Mouse (Mus musculus): Measurements from ENCODE around the gene Zfp366.

The Zfp366 gene

DNA sequence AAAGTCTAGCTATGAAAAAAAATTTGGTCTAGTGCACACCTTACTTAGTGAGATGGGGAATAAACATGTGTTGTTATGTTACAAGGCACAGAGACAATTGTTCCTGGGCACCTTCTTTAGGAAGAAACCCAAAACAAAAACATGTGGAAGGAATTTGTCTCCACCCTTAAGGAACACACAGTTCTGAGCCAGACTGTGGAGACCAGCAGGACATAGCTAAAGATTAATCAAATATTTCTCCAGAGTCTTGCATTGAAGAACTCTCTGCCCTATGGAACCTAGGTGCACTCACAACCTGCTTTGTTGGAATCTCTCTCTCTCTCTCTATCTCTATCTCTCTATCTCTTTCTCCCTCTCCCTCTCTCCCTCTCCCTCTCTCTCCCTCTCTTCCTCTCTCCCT lies 69.6 kb downstream of the Zfp366 start:
- DNase-seq (ENCODE audit: low spot score): no peak

DNA sequence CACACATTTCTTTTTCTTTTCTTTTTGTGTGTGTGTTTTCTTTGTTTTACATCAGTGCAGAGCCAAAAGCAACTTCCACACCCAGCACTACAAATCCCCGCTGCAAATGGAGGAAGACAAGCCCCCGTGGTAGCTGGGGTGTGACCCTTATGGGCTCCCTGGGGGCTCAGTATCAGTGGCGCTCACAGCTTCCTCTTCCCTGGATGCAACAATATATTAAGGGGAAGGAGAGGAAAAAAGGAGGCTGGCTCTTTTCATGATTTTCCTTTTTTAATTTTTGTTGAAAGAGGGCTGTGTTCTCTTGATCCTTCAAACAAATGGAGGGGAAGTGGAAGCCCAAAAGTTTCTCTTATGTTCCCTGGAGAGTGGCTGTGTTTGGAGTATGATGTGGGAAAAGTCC lies 70.2 kb downstream of the Zfp366 start:
- DNase-seq (ENCODE audit: low spot score): no peak

DNA sequence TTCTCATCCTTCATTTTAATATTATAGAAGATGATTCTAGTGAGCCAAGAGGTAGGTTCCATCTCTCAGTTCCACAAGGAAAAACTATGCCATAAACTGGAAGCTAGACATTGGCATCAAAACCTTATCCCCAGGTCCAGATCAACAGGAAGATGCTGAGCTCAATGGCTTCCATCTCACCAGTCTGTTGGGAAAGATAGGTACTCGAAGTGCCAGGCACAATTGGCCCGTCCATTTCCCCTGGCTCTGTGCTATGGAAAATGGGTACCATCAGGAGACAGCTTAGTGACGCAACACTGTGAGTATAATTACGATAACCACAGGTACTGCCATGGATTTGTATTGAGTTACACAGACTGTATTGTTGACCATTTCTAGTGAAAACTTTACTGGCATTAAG lies 72.3 kb downstream of the Zfp366 start:
- no peak for DNase-seq (ENCODE audit: low spot score)

DNA sequence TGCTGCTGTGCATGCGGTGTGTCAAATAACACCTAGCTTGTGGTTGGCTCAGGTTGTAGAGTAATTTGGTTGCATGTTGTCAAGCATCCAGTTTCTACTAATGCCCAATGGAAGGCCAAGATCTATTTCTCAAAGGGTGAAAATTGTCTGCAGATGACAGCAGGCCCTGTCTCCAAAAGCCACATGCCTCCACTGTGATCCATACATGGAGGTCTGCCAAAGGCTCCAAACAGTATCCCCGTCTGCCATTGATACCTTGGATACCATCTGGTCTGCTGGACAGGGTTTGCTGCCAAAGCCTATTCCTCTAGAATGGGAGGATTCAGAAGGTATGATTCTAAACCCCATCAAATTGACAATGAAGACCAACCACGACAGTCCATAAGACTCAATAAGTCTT lies 74.1 kb downstream of the Zfp366 start:
- no peak for DNase-seq (ENCODE audit: low spot score)

DNA sequence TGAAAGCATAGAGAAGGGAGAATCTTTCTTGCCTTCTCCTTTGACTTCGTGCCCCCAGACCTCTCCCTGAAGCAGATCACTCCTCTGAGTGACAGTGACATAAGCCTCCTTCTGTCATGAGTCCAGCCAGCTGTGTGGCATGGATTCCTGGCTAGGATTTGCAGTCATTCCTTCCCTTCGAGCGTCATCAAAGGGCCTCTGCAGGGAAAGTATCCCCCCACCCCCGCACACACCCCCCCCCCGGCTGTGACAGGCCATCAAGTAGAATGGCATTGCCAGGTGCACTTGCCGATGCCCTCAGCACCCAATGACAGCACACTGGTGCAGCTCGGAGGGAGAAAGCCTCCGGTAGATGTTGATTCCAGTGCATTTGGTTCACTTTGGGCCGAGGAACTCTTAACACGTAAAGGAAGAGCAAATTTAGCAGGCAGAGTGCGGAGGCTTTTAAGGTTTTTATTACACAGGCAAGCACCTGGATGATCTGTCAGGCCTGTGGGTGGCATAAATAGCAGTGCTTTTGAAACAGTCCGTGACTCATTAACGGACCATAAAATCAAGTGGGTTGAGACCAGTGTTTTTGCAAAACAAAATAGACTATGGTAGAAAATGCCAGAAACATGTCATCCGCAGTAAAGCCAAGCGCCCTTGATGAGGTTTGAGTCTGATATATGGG lies 75.0 kb downstream of the Zfp366 start:
- no peak for DNase-seq (ENCODE audit: low spot score)

DNA sequence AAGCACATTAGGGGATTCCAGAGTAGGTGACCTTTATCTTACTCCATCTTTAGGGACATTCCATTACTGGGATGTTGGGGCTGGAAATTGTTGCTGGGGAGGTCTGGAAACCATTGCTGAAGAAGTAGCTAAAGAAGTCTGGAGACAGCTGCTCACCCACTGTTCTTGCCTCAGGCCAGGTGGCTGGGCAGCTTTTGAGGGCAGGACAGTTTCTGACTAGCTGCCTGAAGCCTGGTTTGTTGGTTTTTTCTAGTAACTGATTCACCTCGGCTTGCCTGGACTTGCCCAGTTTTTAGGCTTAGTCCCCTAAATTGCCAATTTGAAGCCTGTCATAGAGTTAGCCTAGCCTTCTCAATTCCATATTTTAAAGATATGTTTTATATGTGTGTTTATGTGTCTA lies 77.8 kb downstream of the Zfp366 start:
- no peak for DNase-seq (ENCODE audit: low spot score)

DNA sequence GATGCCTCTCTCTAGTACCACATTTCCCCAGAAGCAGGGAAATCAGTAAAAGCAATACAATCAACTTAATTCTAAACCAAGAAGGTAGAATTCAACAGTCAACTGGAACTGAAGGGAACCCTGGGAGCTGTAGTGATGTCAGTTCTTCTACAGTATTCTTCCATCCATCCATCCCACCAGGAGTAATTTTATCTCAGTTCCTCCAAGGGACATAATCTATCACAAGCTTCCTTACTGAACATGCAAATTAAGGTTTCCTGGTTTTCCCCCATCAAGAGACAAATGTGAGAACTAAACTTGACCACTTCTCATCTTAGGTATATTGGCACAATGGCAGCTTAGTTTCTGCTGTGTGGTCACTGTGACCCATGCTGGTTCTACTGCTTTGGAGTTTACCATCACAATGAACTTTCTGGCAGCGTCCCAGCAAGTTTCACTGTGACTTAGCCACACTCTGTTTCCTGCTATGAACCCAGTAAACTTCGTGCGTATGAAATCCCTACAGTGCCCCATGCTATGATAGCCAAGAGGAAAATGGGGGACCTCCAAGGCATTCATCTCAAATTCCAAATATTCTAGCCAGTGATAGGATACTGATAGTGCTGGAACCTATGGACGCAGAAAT lies 78.6 kb downstream of the Zfp366 start:
- DNase-seq (ENCODE audit: low spot score): no peak

DNA sequence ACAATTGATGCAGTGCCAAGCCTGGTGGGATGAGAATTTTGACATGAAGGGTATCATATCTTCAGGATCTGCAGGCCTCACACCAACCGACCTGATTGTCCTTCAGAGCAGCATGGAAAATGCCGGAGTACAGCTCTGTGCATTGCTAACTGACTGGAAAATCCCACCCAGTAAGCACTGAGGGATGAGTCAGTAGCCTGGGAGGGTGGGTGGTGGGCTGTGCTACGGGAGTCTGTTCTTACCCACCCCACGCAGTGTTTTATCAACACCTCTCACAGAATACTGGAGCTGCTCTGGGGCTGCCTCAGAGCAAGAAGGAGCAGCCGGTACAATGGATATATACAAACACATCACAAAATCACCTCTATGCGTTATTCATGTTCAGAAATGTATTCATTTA lies 79.9 kb downstream of the Zfp366 start:
- no peak for DNase-seq (ENCODE audit: low spot score)

DNA sequence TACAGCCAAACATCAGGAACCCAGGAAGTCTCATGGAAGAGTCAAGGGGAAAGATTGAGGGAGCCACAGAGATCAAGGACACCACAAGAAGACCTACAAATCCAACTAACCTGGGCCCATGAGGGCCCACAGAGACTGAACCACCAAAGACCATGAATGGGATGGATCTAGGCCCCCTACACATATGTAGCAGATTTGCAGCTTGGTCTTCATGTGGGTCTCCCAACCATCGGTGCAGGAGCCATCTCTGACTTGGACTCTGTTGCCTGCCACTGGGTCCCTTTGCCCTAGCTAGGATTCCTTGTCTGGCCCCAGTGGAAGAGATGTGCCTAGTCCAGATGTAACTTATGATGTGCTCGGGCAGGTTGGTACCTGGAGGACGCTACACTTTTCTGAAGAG lies 87.4 kb downstream of the Zfp366 start:
- DNase-seq (ENCODE audit: low spot score): no peak

DNA sequence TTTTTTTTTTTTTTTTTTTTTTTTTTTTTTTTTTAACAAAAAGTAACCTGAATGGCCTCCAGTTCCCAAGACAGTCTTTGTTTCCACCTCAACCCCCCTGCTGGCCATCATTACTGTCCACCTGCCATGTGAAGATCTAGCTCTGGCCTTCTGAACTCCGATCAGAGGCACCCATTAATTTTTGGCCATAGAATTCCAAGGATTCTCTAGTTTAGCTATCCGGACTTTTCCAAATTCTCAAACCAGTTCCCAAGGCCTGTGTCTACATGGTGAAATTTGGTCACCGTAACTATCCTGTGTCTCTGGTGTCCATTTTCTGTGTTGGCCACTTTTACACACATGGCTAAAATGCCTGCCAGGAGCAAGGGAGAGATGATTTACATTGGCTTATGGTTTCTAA lies 92.9 kb downstream of the Zfp366 start:
- no peak for DNase-seq (ENCODE audit: low spot score)

DNA sequence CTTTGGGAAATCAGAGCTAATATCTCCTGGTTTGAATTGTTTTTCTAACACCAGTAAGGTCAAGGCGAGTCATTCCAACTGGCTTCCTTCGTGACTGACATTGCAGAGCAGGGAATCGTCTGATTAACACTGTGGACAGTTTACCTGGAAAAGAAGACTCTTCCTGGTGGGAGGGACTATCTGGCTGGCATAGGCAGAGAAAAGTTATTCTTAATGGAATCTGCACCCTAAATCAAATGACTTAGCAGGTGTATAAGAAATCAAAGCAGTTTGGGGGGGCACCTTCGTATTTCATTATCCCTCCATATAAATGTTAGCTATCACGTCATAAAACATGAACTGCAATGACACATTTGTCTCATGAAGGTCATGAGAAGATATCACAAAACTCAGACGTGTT lies 93.9 kb downstream of the Zfp366 start:
- DNase-seq (ENCODE audit: low spot score): no peak

DNA sequence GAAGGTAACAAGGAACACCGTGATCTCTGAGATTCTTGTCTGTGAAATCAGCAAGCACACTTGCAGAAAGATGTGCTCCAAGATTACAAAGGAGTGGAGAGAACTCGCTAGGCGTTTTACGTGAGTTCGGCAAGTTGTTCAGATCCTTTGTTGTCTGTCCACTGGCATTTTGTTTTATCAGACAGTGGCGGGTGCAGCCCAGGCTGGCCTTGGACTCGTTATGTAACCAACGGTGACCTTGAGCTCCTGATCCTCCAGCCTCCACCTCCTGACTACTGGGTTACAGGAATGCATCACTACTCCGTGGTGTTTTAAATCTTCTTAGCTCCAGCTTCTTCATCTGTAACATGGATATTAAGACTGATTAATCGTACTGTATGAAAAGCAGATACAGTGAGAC lies 94.7 kb downstream of the Zfp366 start:
- peak; percentile 67 for DNase-seq (ENCODE audit: low spot score)

DNA sequence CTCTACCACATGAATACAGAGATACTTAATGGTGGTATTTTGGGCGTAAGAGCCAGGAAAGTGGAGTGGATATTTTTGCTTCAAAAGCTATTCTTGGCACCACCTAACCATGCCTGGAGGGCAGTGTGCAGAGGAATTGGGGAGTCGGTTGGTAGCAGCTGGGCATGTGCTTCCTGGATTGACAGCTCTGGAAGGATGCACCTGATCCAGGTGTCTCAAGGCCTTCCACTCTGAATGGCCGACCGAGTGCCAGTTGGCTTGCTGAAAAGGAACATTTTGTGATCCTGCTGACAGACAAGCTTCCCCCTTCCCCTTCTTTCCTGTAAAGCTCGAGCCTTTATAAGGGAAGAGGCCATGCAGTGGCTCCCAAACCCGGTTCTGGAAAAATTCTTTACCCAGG lies 98.3 kb downstream of the Zfp366 start:
- DNase-seq (ENCODE audit: low spot score): no peak

DNA sequence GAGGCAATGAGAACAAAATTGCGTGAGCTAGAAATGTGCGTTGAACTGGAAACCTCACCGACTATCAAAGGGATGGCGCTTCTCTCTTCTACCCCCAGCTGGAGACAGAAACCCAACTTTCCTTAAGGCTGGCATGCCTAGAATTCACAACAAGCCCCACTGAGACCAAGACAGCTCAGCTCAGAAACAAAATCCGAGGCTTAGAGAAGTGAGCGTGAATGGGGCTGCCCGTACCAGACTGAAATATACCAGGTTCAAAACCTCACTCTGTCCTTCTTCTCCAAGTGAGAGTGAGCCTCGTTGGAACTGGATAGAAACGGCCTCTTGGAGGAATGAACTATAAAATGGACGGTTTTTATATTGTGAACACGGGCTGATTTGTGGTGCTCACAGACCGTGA lies 99.3 kb downstream of the Zfp366 start:
- no peak for DNase-seq (ENCODE audit: low spot score)

DNA sequence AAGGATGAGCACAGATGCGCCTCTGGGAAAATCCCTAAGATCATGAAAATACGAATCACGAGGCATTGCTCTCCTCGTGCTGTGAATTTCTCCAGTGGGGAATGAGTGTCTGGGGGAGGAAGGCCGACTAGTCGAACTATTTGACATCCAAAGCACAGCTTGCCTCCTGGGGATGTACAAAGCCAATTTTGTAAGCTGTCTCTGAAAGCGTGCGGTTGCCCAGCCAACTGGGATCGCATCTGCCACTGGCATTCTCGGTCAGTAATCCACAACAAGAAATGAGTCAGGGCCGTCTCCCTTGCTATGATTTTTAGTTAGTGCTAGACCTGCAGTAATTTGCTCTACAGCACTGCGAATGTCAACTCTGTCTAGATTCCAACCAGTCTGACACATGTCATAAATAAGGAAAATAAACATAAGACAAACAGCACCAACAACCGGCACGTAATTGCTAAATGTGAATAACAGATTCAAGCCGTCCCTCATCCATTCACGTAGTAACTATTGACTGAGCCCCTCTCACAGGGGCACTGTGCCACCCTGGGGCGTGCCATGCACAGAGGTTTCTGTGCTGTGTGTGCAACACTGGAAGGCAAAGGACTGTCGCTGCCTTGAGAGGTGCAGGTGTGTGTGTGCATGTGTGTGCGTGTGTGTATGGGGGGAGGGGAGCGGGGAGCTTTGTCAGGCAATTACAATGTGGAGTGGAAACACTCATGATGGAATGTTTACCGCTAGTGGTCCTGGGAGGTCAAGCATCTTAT lies 100.0 kb downstream of the Zfp366 start:
- DNase-seq (ENCODE audit: low spot score): no peak

DNA sequence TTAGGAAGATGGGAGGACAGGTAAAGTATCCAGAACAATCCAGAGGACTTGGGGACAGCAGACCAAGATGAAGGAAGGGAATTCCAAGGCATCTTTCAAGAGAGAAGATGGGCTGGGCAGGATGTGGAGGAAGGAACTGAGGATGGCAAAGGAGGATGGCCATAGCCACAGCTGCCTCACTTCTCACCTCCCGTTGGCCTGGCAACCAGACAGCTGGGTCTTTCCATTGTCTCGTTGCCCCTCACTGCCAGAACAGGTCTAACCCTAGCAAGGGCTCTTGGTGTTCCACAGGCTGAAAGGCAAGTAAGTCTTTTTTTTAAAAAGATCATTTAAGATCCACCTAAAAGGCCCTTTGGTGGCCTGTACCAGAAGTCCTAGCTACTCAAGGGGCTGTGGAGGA lies 100.6 kb downstream of the Zfp366 start:
- no peak for DNase-seq (ENCODE audit: low spot score)

DNA sequence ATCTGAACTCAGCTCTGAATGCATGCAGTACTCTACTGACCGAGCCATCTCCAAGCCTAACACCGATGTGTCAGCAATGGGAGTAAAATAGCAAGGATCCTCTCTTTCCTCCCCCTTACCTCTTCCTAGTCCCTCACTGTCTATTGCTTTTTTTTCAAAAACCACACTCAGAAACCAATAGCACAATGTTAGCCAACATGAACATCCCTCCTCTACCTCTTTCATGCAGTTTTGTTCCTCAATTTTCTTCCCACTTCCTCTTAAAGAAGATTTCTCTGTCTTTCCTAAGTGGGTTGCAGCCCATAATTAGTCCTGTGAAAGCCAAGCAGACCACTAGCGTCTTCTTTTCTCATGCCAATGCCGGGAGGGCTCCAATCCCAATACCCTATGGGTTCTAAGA lies 102.6 kb downstream of the Zfp366 start:
- DNase-seq (ENCODE audit: low spot score): no peak

DNA sequence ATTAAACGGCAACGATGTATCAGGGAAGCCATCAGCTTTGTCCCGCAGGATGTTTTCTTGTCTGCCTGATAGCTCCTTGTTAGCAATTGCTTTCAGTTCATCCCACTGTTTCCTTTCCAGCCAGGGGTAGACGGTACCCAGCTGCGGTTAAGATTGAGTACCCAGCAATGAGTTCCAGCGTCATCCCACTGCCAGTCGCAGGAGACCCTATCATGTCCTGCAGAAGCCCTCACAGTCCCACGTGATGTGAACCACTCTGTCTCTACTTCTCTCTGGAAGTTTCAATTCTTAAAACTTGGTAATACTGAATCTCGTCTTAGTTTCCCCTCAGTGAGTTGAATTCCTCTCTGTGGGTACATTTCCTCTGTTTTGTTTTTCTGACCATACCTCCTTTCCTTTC lies 103.2 kb downstream of the Zfp366 start:
- peak; percentile 36 for DNase-seq (ENCODE audit: low spot score)

DNA sequence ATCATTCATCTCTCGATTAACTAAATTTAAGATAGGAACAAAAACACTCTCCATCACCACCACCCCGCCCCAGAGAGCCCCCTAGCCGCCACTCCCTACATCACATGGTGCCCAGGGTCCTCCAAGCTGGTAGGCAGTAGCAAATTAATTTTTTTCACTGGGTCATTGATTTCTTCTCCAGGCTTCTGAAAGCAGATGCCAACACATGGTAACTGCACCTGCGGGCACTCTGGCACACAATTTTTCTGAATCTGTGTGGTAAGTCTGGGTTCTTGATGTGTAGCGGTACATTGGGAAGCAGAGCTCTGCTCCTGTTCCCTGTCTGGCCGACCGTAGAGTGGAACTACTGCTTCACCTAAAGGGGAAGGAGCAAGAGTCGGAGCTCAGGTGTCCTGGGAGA lies 106.1 kb downstream of the Zfp366 start:
- no peak for DNase-seq (ENCODE audit: low spot score)

DNA sequence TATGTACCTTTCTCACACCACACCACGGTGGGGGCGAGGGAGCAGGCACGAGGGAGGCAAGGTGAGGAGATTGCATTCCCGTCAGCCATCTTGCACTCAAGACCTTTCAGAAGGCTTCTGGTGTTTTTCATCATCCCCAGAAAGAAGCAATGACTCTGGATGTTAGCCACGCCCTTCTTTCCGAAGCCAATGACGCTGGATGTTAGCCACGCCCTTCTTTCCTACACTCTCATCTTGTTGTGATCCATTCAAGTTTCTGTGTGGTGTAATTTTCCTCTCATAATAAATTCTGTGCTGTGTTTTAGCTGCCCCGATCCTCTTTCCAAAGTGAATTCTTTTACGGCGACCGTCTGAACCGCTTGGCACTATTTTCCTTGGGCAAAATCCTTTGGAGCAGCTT lies 109.6 kb downstream of the Zfp366 start:
- no peak for DNase-seq (ENCODE audit: low spot score)

DNA sequence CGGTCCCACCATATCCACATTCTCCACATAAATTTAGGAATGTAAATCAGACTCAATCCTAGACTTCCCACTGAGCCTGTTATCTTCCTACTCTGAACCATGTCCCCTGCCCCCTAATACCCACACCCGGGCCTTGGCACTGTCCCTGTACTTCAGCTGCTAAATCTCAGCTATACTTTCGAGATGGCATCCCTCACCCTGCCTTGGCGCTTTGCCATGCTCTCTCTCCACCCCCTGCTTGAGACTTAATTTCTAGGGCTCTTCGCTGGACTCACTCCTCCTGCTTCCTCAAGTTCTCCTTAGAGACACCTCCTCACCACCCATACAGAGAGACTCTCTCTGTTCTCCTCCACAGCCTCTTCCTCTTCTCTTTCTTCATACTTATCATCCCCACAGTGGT lies 115.3 kb downstream of the Zfp366 start:
- no peak for DNase-seq (ENCODE audit: low spot score)
